12 mouse cellular contexts compared by ENCODE assay signal in genomic region chr13:28699490-28700032, GRCm38 (mm10).
"Had no signal": no experiment of that assay in that cellular context is flagged by ENCODE, and none has a peak within 500 bp of the region (broad histone marks: within the 10 kb centered on the region; RNA-seq: fewer than 3 reads in every experiment).

No protein-coding gene starts in this region.

- H3K9me3 ChIP-seq: liver, embryonic 12.5 days; neural tube, embryonic 15.5 days had no signal

- H3K4me2 ChIP-seq: liver, embryonic 12.5 days; lung, embryonic 14.5 days; neural tube, embryonic 15.5 days had no signal

- ATAC-seq: liver, embryonic 12.5 days had no signal

- H3K9ac ChIP-seq: liver, embryonic 12.5 days; lung, embryonic 14.5 days; neural tube, embryonic 15.5 days had no signal

- H3K4me3 ChIP-seq: liver, embryonic 12.5 days; myocyte; neural tube, embryonic 15.5 days had no signal

- H3K36me3 ChIP-seq: liver, embryonic 12.5 days; neural tube, embryonic 15.5 days had no signal

- H3K27ac ChIP-seq: kidney, postnatal 0 days; liver, embryonic 12.5 days; neural tube, embryonic 15.5 days had no signal

- H3K27me3 ChIP-seq: liver, embryonic 12.5 days; neural tube, embryonic 15.5 days had no signal

- DNase-seq: kidney, adult 8-10 months; kidney, postnatal 36 days; layer of hippocampus, adult 9-11 months; midbrain, embryonic 14.5 days; right cerebral cortex, postnatal 4 days; thymus, adult 18-20 months; thymus, postnatal 14 days had no signal
